14 mouse cellular contexts compared by ENCODE assay signal in genomic region chr11:93965391-93965790, GRCm38 (mm10).
"Had no signal": no experiment of that assay in that cellular context is flagged by ENCODE, and none has a peak within 500 bp of the region (broad histone marks: within the 10 kb centered on the region; RNA-seq: fewer than 3 reads in every experiment).

No protein-coding gene starts in this region.

- H3K9me3 ChIP-seq: limb, embryonic 15.5 days; midbrain, embryonic 10.5 days; neural tube, embryonic 12.5 days; stomach, embryonic 15.5 days had no signal

- H3K27me3 ChIP-seq: limb, embryonic 15.5 days; neural tube, embryonic 12.5 days; stomach, embryonic 15.5 days had no signal

- DNase-seq: kidney, adult 8-10 months; kidney, postnatal 36 days; layer of hippocampus, adult 9-11 months; layer of hippocampus, postnatal 36 days; lung, adult 18-20 months; midbrain, embryonic 14.5 days; right cerebral cortex, postnatal 14 days; thymus, postnatal 36 days had no signal

- H3K4me3 ChIP-seq: limb, embryonic 15.5 days; midbrain, embryonic 10.5 days; neural tube, embryonic 12.5 days; stomach, embryonic 15.5 days had no signal

- H3K9ac ChIP-seq: limb, embryonic 15.5 days; liver, embryonic 14.5 days; neural tube, embryonic 12.5 days; stomach, embryonic 15.5 days had no signal

- H3K4me2 ChIP-seq: limb, embryonic 15.5 days; neural tube, embryonic 12.5 days; stomach, embryonic 15.5 days had no signal

- H3K27ac ChIP-seq: kidney, postnatal 0 days; limb, embryonic 15.5 days; liver, embryonic 14.5 days; midbrain, embryonic 10.5 days; neural tube, embryonic 12.5 days; stomach, embryonic 15.5 days had no signal
